Mouse (Mus musculus) testis, adult 2 months (tissue): ENCODE data around the gene Ptgir. TPM values are rescaled to one million over a fixed set of nuclear protein-coding genes. Genes with fewer than 3 reads are reported as not detected.

Experiments
- H3K27ac ChIP-seq: fragments of 200-500 bp; 2 replicates; pipeline ENCODE4 v1.5.1; 2012; ENCODE audit warnings: low read depth, low read length; ENCODE audit not compliant: control insufficient read depth, insufficient read depth
- H3K27me3 ChIP-seq: fragments of 200-500 bp; 2 replicates; pipeline ENCODE4 v1.6.1; 2012; ENCODE audit warnings: mild to moderate bottlenecking, low read length, moderate library complexity; ENCODE audit not compliant: control insufficient read depth, insufficient read depth
- H3K36me3 ChIP-seq: fragments of 200-500 bp; 2 replicates; pipeline ENCODE4 v1.6.1; 2012; ENCODE audit warnings: mild to moderate bottlenecking, low read length; ENCODE audit not compliant: control insufficient read depth, insufficient read depth
- H3K4me1 ChIP-seq: fragments of 200-500 bp; 2 replicates; pipeline ENCODE4 v1.6.1; 2012; ENCODE audit warnings: low read length; ENCODE audit not compliant: control insufficient read depth, insufficient read depth
- H3K4me3 ChIP-seq: fragments of 200-500 bp; 2 replicates; pipeline ENCODE4 v1.5.1; 2012; ENCODE audit warnings: low read depth, mild to moderate bottlenecking, low read length, moderate library complexity, mixed read lengths; ENCODE audit not compliant: control insufficient read depth
- CTCF ChIP-seq: fragments of 200-500 bp; IDR thresholded peaks from 2 replicates; pipeline ENCODE4 v1.5.1; 2012; ENCODE audit warnings: low read depth, mild to moderate bottlenecking, inconsistent platforms, low read length, moderate library complexity; ENCODE audit not compliant: control insufficient read depth, insufficient read depth, insufficient replicate concordance
- POLR2A ChIP-seq: fragments of 200-500 bp; IDR thresholded peaks from 2 replicates; pipeline ENCODE4 v1.6.1; 2012; ENCODE audit warnings: low read depth, mild to moderate bottlenecking, inconsistent platforms, low read length, moderate library complexity; ENCODE audit not compliant: control insufficient read depth
- polyA plus RNA-seq: library from polyadenylated mRNA; depleted of rRNA; stranded (reverse); fragments of >200 nt; gene quantifications from 2 replicates; pipeline ENCODE4 v1.2.3, GENCODE M21; 2012

The Ptgir gene
- polyA plus RNA-seq, 1 experiment = 0.20 TPM

GRCm38 (mm10) chr7:16922360-16922973, 16.2 kb downstream of the Ptgir start:
- H3K27ac ChIP-seq = peak overlapping the region; percentile 99
- TF ChIP-seq POLR2A (peak; percentile 25), CTCF (no peak)
- peak overlapping the region; percentile 94 for H3K4me3 ChIP-seq
- H3K27me3 ChIP-seq = no peaks in the 10 kb centered on the region
- peaks cover 27% of the 10 kb centered on the region for H3K4me1 ChIP-seq
- H3K36me3 ChIP-seq = peaks cover 6% of the 10 kb centered on the region

- H3K4me3 ChIP-seq = peak overlapping the region; percentile 94
- TF ChIP-seq POLR2A (no peak; the same call in 1 of the 2 replicates), CTCF (no peak)
Observed at GRCm38 (mm10) chr7:16923283-16924036, 17.2 kb downstream of the Ptgir start.

GRCm38 (mm10) chr7:16924037-16924834, 17.9 kb downstream of the Ptgir start, which contains the start of gene Calm3:
Calm3 (minus strand) TSS chr7:16924114.
- TF ChIP-seq POLR2A = peak; percentile 67
- TF ChIP-seq CTCF = 0 out of 2 replicates have a peak, but pooled peaks have one; percentile 1
- H3K4me1 ChIP-seq = peaks cover 27% of the 10 kb centered on the region
- peak within 1 kb of the TSS; percentile 94 for H3K4me3 ChIP-seq
- peak within 1 kb of the TSS; percentile 100 for H3K27ac ChIP-seq
- peaks cover 6% of the 10 kb centered on the region for H3K36me3 ChIP-seq
- H3K27me3 ChIP-seq = no peaks in the 10 kb centered on the region

More at GRCm38 (mm10) chr7:16923283-16924036, 17.2 kb downstream of the Ptgir start:
- Histone ChIP-seq H3K36me3 (peaks cover 6% of the 10 kb centered on the region), H3K27ac (peak overlapping the region; percentile 99), H3K4me1 (peaks cover 27% of the 10 kb centered on the region), H3K27me3 (no peaks in the 10 kb centered on the region)

- Histone ChIP-seq H3K27me3 (no peaks in the 10 kb centered on the region), H3K4me3 (no peak overlapping the region), H3K4me1 (peaks cover 12% of the 10 kb centered on the region), H3K36me3 (peaks cover under 1% of the 10 kb centered on the region), H3K27ac (no peak overlapping the region)
- no peak for TF ChIP-seq CTCF
- TF ChIP-seq POLR2A = no peak
Observed at GRCm38 (mm10) chr7:16928341-16928740, 22.1 kb downstream of the Ptgir start.

- Histone ChIP-seq H3K27me3 (no peaks in the 10 kb centered on the region), H3K4me1 (peaks cover 9% of the 10 kb centered on the region), H3K4me3 (peak overlapping the region; percentile 45), H3K27ac (no peak overlapping the region), H3K36me3 (no peaks in the 10 kb centered on the region)
- peak; percentile 54; the same call in 1 of the 2 replicates for TF ChIP-seq CTCF
- TF ChIP-seq POLR2A = no peak
Observed at GRCm38 (mm10) chr7:16930850-16931249, 24.6 kb downstream of the Ptgir start.

GRCm38 (mm10) chr7:16931968-16932627, 25.8 kb downstream of the Ptgir start:
- Histone ChIP-seq H3K27me3 (no peaks in the 10 kb centered on the region), H3K36me3 (no peaks in the 10 kb centered on the region)
- TF ChIP-seq POLR2A (no peak), CTCF (peak; percentile 43; the same call in 1 of the 2 replicates)

More at GRCm38 (mm10) chr7:16931968-16932627, 25.8 kb downstream of the Ptgir start:
- peak overlapping the region; percentile 78 for H3K4me3 ChIP-seq
- H3K4me1 ChIP-seq = peaks cover 9% of the 10 kb centered on the region
- H3K27ac ChIP-seq = peak overlapping the region; percentile 60
